ENCODE assay signal across 16 mouse cellular contexts in the genomic region with DNA sequence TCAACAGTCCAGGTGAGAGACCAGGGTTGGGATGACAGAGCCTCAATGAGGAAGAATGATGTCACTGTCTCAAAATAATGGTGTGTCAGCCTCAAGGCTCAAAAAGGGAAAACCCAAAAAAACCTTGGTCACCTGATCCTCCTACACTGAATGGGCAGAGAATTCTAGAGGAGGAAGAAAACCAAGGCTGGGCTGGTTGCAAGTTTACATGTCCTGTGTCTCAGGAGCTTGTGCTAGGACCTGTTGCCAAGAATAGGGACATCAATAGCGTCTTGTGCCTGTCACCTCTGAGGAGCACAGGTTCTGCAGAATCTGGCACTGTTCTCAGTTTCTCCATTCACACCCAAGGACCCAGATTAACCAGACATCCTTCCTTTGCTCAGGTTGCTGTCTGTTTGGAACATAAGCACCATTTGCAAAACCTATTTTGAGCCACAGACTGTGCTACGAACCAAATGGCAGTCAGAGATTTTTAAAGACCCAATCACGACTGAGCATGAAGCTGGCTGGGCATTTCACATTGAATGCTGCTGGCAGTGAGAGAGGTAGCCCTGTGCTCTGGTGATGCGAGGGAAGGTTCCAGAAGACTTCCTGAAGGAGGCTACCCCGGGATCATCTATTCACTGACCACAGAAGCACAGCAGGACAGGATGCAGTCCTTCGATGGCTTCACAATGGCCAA. TPM values are rescaled to one million over a fixed set of nuclear protein-coding genes. Genes with fewer than 3 reads are reported as not detected.
DNase-seq lines count a peak whose midpoint lies in the region; ATAC-seq and TF ChIP-seq lines count a peak whose summit lies in the region.
"Had no signal": no experiment of that assay in that cellular context is flagged by ENCODE, and none has a peak within 500 bp of the region (broad histone marks: within the 10 kb centered on the region; RNA-seq: fewer than 3 reads in every experiment).

No protein-coding gene starts in this region.

- TF ChIP-seq CTCF in CH12.LX (conservative IDR thresholded peaks at IDR 0.05 in 1 of 2, IDR thresholded peaks at IDR 0.05 in 1 of 2; ENCODE audit: low read depth in 2 of 2, low read length in 2 of 2), result no peak

- no peak for TF ChIP-seq POLR2A in CH12.LX (IDR thresholded peaks at IDR 0.05; ENCODE audit: low read depth, low read length)

- H3K27me3 ChIP-seq in hindbrain, embryonic 15.5 days, result no peaks in the 10 kb centered on the region
- no peaks in the 10 kb centered on the region for H3K27me3 ChIP-seq in hindbrain, embryonic 10.5 days (ENCODE audit: insufficient read depth, poor library complexity, severe bottlenecking)
- H3K27me3 ChIP-seq in CH12.LX (replicated peaks), result no peaks in the 10 kb centered on the region

- intact Hi-C loops in left cerebral cortex, postnatal 25 days (cut with DNase I), result loop anchor here (1.0 to 5.0 kb wide), 3 partner anchors 38 to 208 kb away; a partner anchor contains a TSS

- no peak overlapping the region for H3K9ac ChIP-seq in hindbrain, embryonic 15.5 days
- no peak overlapping the region for H3K9ac ChIP-seq in CH12.LX (ENCODE audit: insufficient read depth, low read depth)

- no peak for DNase-seq in hindbrain, embryonic 10.5 days (ENCODE audit: low spot score)
- peak; percentile 69 for DNase-seq in CH12.LX (ENCODE audit: extremely low read depth)
- DNase-seq in left cerebral cortex, postnatal 25 days (ENCODE audit: low spot score in 2 of 2), result peak; percentile 60 to 92
- no peak for DNase-seq in gastrocnemius, adult 18-20 months (ENCODE audit: low spot score)
- DNase-seq in embryo, embryonic 11 days, result no peak
- no peak for DNase-seq in thymus, postnatal 4 days
- DNase-seq: cerebellum, adult 18-20 months; heart, postnatal 36 days; kidney, adult 9 months; liver; lung, adult 2 months; thymus, postnatal 36 days had no signal

- dilution Hi-C loops in CH12.LX (cut with MboI; ENCODE audit: extremely low pct_ligation_motif_present, extremely low pct_unique_long_range_greater_than_20kb, low sequenced_read_pairs), result no loop called here

- H3K9me3 ChIP-seq in hindbrain, embryonic 15.5 days, result no peaks in the 10 kb centered on the region
- H3K9me3 ChIP-seq in hindbrain, embryonic 10.5 days, result no peaks in the 10 kb centered on the region
- H3K9me3 ChIP-seq in CH12.LX (replicated peaks; ENCODE audit: low read length), result no peaks in the 10 kb centered on the region
- H3K9me3 ChIP-seq: heart, embryonic 10.5 days had no signal

- H3K4me2 ChIP-seq in hindbrain, embryonic 15.5 days, result no peak overlapping the region
- peak overlapping the region; percentile 14; the same call in 1 of the 2 replicates for H3K4me2 ChIP-seq in CH12.LX (ENCODE audit: insufficient read depth, low read depth, poor library complexity, severe bottlenecking)

- in situ Hi-C loops in CH12.LX (cut with MboI; ENCODE audit: low pct_ligation_motif_present, low pct_unique_long_range_greater_than_20kb, low sequenced_read_pairs), result no loop called here

- no peak for ATAC-seq in hindbrain, embryonic 15.5 days (ENCODE audit: low FRiP score, low read depth)
- ATAC-seq in activated CD4-positive, CD25-positive, alpha-beta regulatory T cell, adult 4 months, result peak; percentile 36

- H3K79me2 ChIP-seq in CH12.LX (replicated peaks; ENCODE audit: control insufficient read depth, extremely low read depth, insufficient read depth, poor library complexity, severe bottlenecking), result no peaks in the 10 kb centered on the region

- H3K4me3 ChIP-seq in hindbrain, embryonic 15.5 days, result no peak overlapping the region
- H3K4me3 ChIP-seq in hindbrain, embryonic 10.5 days, result no peak overlapping the region
- no peak overlapping the region for H3K4me3 ChIP-seq in CH12.LX (replicated peaks in 1 of 3; ENCODE audit: low read depth in 2 of 3, low read length in 2 of 3, poor library complexity in 1 of 3)
- H3K4me3 ChIP-seq: heart, embryonic 10.5 days; myocyte had no signal

- peak; percentile 69 for TF ChIP-seq EP300 in CH12.LX (IDR thresholded peaks at IDR 0.05; ENCODE audit: low read length)

- WGBS in hindbrain, embryonic 15.5 days, result 81% methylated on average over 6 of the region's 6 CpGs
- WGBS in hindbrain, embryonic 10.5 days, result 82% methylated on average over 6 of the region's 6 CpGs

- H3K27ac ChIP-seq in hindbrain, embryonic 15.5 days (replicated peaks), result peak overlapping the region; percentile 58
- no peak overlapping the region for H3K27ac ChIP-seq in hindbrain, embryonic 10.5 days
- H3K27ac ChIP-seq in CH12.LX (ENCODE audit: insufficient read depth, low read depth), result no peak overlapping the region
- H3K27ac ChIP-seq: heart, embryonic 10.5 days had no signal

- no peaks in the 10 kb centered on the region for H3K36me3 ChIP-seq in hindbrain, embryonic 15.5 days
- H3K36me3 ChIP-seq in hindbrain, embryonic 10.5 days, result peaks cover 27% of the 10 kb centered on the region; the same call in 1 of the 2 replicates
- H3K36me3 ChIP-seq in CH12.LX (replicated peaks in 1 of 2; ENCODE audit: control insufficient read depth in 1 of 2, insufficient read depth in 1 of 2, low read length in 1 of 2), result no peaks in the 10 kb centered on the region
- H3K36me3 ChIP-seq: heart, embryonic 10.5 days had no signal

- TF ChIP-seq RAD21 in CH12.LX (IDR thresholded peaks at IDR 0.05; ENCODE audit: low read depth, low read length), result no peak

- H3K4me1 ChIP-seq in hindbrain, embryonic 15.5 days (replicated peaks), result peaks cover 27% of the 10 kb centered on the region
- H3K4me1 ChIP-seq in hindbrain, embryonic 10.5 days (replicated peaks), result no peaks in the 10 kb centered on the region
- H3K4me1 ChIP-seq in CH12.LX (ENCODE audit: control insufficient read depth in 1 of 2, insufficient read depth in 2 of 2), result peaks cover 14 to 24% of the 10 kb centered on the region in 2 experiments

TF ChIP-seq in CH12.LX, 34 proteins besides CTCF, POLR2A, EP300 and RAD21:
- TF ChIP-seq JUND (conservative IDR thresholded peaks at IDR 0.05; ENCODE audit: low read depth, low read length), result peak; percentile 61; the same call in 1 of the 2 replicates
- TF ChIP-seq BHLHE40 (IDR thresholded peaks at IDR 0.05; ENCODE audit: low read depth, low read length), result peak; percentile 80
- TF ChIP-seq SIN3A (IDR thresholded peaks at IDR 0.05; ENCODE audit: low read length), result no peak
- TF ChIP-seq HCFC1 (IDR thresholded peaks at IDR 0.05; ENCODE audit: low read depth, low read length), result no peak
- peak; percentile 92 for TF ChIP-seq JUN (IDR thresholded peaks at IDR 0.05; ENCODE audit: insufficient read depth, low read depth, low read length)
- TF ChIP-seq SMC3 (IDR thresholded peaks at IDR 0.05; ENCODE audit: low read depth, low read length), result no peak
- 0 out of 2 replicates have a peak, but pooled peaks have one; percentile 7 for TF ChIP-seq MAFK (IDR thresholded peaks at IDR 0.05; ENCODE audit: insufficient replicate concordance, low read length)
- TF ChIP-seq ELF1 (IDR thresholded peaks at IDR 0.05; ENCODE audit: low read depth, low read length), result peak; percentile 37; the same call in 1 of the 2 replicates
- peak; percentile 71 for TF ChIP-seq ETS1 (conservative IDR thresholded peaks at IDR 0.05; ENCODE audit: low read depth, low read length)
- TF ChIP-seq USF2 (conservative IDR thresholded peaks at IDR 0.05; ENCODE audit: low read depth, low read length), result peak; percentile 56
- TF ChIP-seq USF1 (IDR thresholded peaks at IDR 0.05; ENCODE audit: low read depth, low read length), result peak; percentile 58
- peak; percentile 14; the same call in 1 of the 2 replicates for TF ChIP-seq IRF4 (IDR thresholded peaks at IDR 0.05; ENCODE audit: low read depth, low read length)
- TF ChIP-seq MEF2A (IDR thresholded peaks at IDR 0.05; ENCODE audit: borderline replicate concordance, low read depth, low read length), result peak; percentile 97

RNA-seq across cellular contexts. Expression of a gene that starts 38.9 kb away (rescaled TPM):
- polyA plus RNA-seq in hindbrain, embryonic 15.5 days (2015; fragmentation: Nextera tagmentation; extraction: Ambion mirVana), result 65.6 and 74.6 TPM in 2 replicates
- polyA plus RNA-seq in hindbrain, embryonic 10.5 days (2016; fragmentation: Nextera tagmentation; extraction: Ambion mirVana), result 22.6 and 30.1 TPM in 2 replicates
- total RNA-seq in CH12.LX (2012; rRNA removed) (0.13 and 0.17 TPM in 2 replicates), CH12.LX (2014; rRNA removed) (0.03 and 0.04 TPM in 2 replicates)
- polyA plus RNA-seq in CH12.LX (2012; ENCODE audit: insufficient read length, low read depth), result 0.27 TPM in 2 replicates
- polyA plus RNA-seq in activated CD4-positive, CD25-positive, alpha-beta regulatory T cell, adult 4 months (2017; shearing (Covaris generic)), result 1 to 10 TPM; 1.4 to 3.1 TPM
- 100 to 1,000 TPM; 219 to 226 TPM for total RNA-seq in left cerebral cortex, postnatal 25 days (2021)
- 1 to 10 TPM in 1 of 2 experiments, under 1 TPM in 1; 0.48 to 1.2 TPM for total RNA-seq in gastrocnemius, adult 18-20 months (2021)

Comparison
In these comparisons a context has a peak if more than half of its experiments do, and no peak if none do; other contexts are left out.
1. DNase-seq: peak in CH12.LX (single experiment) and left cerebral cortex, postnatal 25 days (2 of 2); none in hindbrain, embryonic 10.5 days (single experiment), gastrocnemius, adult 18-20 months (single experiment), embryo, embryonic 11 days (single experiment) and thymus, postnatal 4 days (single experiment).